Mouse (Mus musculus) retina, postnatal 1 day (tissue): ENCODE measurements at regions not wholly inside any gene's neighbourhood (a gene's known extent, or its start where the extent isn't known, plus 50 kb on each side); places are given as distances from the start of the nearest gene placed in this dataset.
A peak's percentile ranks its signal among the peaks of the same experiment; 100 is the strongest.
"Not testable (repeated sequence)": the region's sequence is repeated elsewhere in the genome, so short reads cannot be mapped to it uniquely, and the experiment has no call there.

Experiments used
- DNase-seq: peaks from one replicate; pipeline ENCODE4 v3.0.0-alpha.2; 2012

- not testable (repeated sequence) for DNase-seq
Measured at GRCm38 (mm10) chr16:61056175-61056574, 450.8 kb upstream of the Epha6 start.

- peak; percentile 89 for DNase-seq
Measured at GRCm38 (mm10) chr16:61041140-61041586, 435.8 kb upstream of the Epha6 start.
